Mouse (Mus musculus): ENCODE data around the gene Psen2. TPM values are rescaled to one million over a fixed set of nuclear protein-coding genes. Genes with fewer than 3 reads are reported as not detected.

Gene Psen2
- polyA plus RNA-seq, 1 experiment from 2014 or later: 20.8 TPM

GRCm38 (mm10) chr1:180282581-180282980 lies 19.3 kb upstream of the Psen2 start:
- Histone ChIP-seq H3K9ac (ENCODE audit: low read depth, low read length) (no peak overlapping the region), H3K4me1 (replicated peaks; ENCODE audit: insufficient read depth, low read length) (peaks cover 16% of the 10 kb centered on the region), H3K4me3 (replicated peaks; ENCODE audit: low read depth, low read length) (no peak overlapping the region), H3K36me3 (ENCODE audit: insufficient read depth, low read length) (no peaks in the 10 kb centered on the region), H3K4me2 (ENCODE audit: low read length) (no peak overlapping the region), H3K27me3 (ENCODE audit: insufficient read depth, low read length) (no peaks in the 10 kb centered on the region), H3K27ac (no peak overlapping the region), H3K9me3 (replicated peaks; ENCODE audit: low read length) (no peaks in the 10 kb centered on the region)
- no peak for ATAC-seq (replicated peaks; ENCODE audit: low FRiP score, low read depth)
- DNase-seq (ENCODE audit: low spot score): no peak
- WGBS: 59% methylated on average over 6 of the region's 6 CpGs
- no peak for TF ChIP-seq CTCF (IDR thresholded peaks at IDR 0.05; ENCODE audit: low read depth)

DNA sequence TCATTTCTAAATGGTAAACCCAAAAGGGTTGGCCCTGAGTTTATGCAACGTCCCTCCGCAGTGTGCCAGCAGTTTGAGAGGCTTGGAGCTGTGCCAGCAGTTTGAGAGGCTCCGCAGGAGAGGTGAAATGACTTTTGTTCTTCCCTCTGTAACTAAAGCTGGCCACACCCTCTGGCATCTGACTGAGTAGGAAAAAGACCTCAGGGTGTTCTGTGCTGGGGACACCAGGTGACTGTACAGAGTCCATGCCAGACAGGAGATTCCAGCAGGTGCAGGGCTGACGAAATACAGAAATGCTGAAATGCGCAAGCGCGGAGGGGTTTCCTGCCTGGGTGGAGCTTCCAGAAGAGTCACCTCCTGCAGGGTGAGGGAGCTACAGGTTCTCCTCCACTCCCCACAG lies 16.4 kb upstream of the Psen2 start:
- Histone ChIP-seq H3K4me2 (ENCODE audit: low read length) (no peak overlapping the region), H3K9me3 (replicated peaks; ENCODE audit: low read length) (no peaks in the 10 kb centered on the region), H3K27me3 (ENCODE audit: insufficient read depth, low read length) (no peaks in the 10 kb centered on the region), H3K36me3 (ENCODE audit: insufficient read depth, low read length) (no peaks in the 10 kb centered on the region), H3K4me1 (replicated peaks; ENCODE audit: insufficient read depth, low read length) (peaks cover 14% of the 10 kb centered on the region), H3K4me3 (replicated peaks; ENCODE audit: low read depth, low read length) (no peak overlapping the region), H3K27ac (no peak overlapping the region), H3K9ac (ENCODE audit: low read depth, low read length) (no peak overlapping the region)
- TF ChIP-seq CTCF (IDR thresholded peaks at IDR 0.05; ENCODE audit: low read depth): no peak
- 24% methylated on average over 7 of the region's 7 CpGs for WGBS
- peak; percentile 71 for DNase-seq (ENCODE audit: low spot score)
- ATAC-seq (replicated peaks; ENCODE audit: low FRiP score, low read depth): peak; percentile 84

GRCm38 (mm10) chr1:180277563-180277962 lies 14.3 kb upstream of the Psen2 start:
- ATAC-seq (replicated peaks; ENCODE audit: low FRiP score, low read depth): no peak
- Histone ChIP-seq H3K4me1 (replicated peaks; ENCODE audit: insufficient read depth, low read length) (0 out of 2 replicates have a peak, but pooled peaks cover 3% of the 10 kb centered on the region), H3K4me2 (ENCODE audit: low read length) (0 out of 2 replicates have a peak overlapping the region, but pooled peaks have one; percentile 11), H3K36me3 (ENCODE audit: insufficient read depth, low read length) (no peaks in the 10 kb centered on the region), H3K9ac (ENCODE audit: low read depth, low read length) (no peak overlapping the region), H3K4me3 (replicated peaks; ENCODE audit: low read depth, low read length) (no peak overlapping the region), H3K27me3 (ENCODE audit: insufficient read depth, low read length) (no peaks in the 10 kb centered on the region), H3K9me3 (replicated peaks; ENCODE audit: low read length) (no peaks in the 10 kb centered on the region), H3K27ac (peak overlapping the region; percentile 31; the same call in 1 of the 2 replicates)
- DNase-seq (ENCODE audit: low spot score): peak; percentile 73
- TF ChIP-seq CTCF (IDR thresholded peaks at IDR 0.05; ENCODE audit: low read depth): no peak
- WGBS: 41% methylated on average over 9 of the region's 9 CpGs

DNA sequence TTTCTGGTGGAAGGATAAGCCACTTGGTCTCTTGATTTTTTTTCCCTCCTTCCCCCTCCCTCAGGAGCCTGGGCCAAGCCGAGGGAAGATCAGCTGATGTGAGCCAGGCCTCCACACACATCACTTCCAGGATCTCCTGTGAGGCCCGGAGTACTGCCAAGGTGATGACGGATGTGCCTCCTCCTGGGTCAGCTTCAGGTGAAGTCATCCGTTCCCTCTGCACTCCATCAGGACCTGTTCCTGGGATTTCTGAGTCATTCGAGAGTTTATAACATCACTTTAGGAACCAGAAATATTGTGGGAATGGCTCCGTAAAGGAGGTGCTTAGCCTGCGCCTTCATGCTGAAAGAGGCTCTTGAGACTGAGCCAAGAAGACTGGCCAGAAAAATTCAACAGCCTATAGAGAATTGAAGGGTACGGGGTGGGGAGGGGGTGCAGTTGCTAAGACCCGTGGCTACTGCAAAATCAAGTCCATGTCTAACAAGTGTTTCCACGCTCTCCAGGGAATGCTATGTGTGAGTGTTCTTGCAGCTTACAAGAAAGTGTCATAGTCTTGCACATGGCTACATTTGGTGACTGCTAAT lies 11.6 kb upstream of the Psen2 start:
- TF ChIP-seq CTCF (IDR thresholded peaks at IDR 0.05; ENCODE audit: low read depth): no peak
- H3K9ac ChIP-seq (ENCODE audit: low read depth, low read length): no peak overlapping the region
- no peaks in the 10 kb centered on the region for H3K4me1 ChIP-seq (replicated peaks; ENCODE audit: insufficient read depth, low read length)
- DNase-seq (ENCODE audit: low spot score) (no peak), ATAC-seq (replicated peaks; ENCODE audit: low FRiP score, low read depth) (no peak)
- no peaks in the 10 kb centered on the region for H3K27me3 ChIP-seq (ENCODE audit: insufficient read depth, low read length)
- WGBS: 61% methylated on average over 10 of the region's 10 CpGs
- H3K27ac ChIP-seq: no peak overlapping the region
- H3K4me3 ChIP-seq (replicated peaks; ENCODE audit: low read depth, low read length): no peak overlapping the region
- no peaks in the 10 kb centered on the region for H3K36me3 ChIP-seq (ENCODE audit: insufficient read depth, low read length)
- H3K9me3 ChIP-seq (replicated peaks; ENCODE audit: low read length): no peaks in the 10 kb centered on the region
- H3K4me2 ChIP-seq (ENCODE audit: low read length): no peak overlapping the region

DNA sequence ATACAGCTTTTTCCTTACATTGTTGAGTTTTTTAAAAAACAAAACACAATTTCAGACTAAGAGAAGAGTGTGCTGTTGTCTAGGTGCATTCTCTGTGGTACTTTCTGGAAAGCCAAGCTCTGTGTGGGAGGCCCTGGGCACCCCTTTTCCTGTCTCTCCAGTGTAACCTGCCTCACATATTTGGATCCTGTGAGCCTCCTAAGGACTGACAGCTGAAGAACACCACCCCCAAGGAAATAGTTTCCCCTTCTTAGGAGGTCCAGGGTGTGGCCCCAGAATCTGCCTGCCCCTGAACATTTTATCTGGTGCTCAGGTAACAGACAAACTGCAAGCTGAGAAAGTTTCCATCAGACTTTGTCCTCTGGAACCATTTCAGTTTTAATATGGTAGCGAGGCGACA lies 5.8 kb upstream of the Psen2 start:
- no peak overlapping the region for H3K4me3 ChIP-seq (replicated peaks; ENCODE audit: low read depth, low read length)
- no peak overlapping the region for H3K4me2 ChIP-seq (ENCODE audit: low read length)
- TF ChIP-seq CTCF (IDR thresholded peaks at IDR 0.05; ENCODE audit: low read depth): no peak
- H3K9ac ChIP-seq (ENCODE audit: low read depth, low read length): no peak overlapping the region
- peak; percentile 25; the same call in 1 of the 2 replicates for ATAC-seq (replicated peaks; ENCODE audit: low FRiP score, low read depth)
- H3K27me3 ChIP-seq (ENCODE audit: insufficient read depth, low read length): no peaks in the 10 kb centered on the region
- H3K9me3 ChIP-seq (replicated peaks; ENCODE audit: low read length): no peaks in the 10 kb centered on the region
- WGBS: 92% methylated on average over 2 of the region's 2 CpGs
- H3K36me3 ChIP-seq (ENCODE audit: insufficient read depth, low read length): no peaks in the 10 kb centered on the region
- DNase-seq (ENCODE audit: low spot score): no peak
- H3K4me1 ChIP-seq (replicated peaks; ENCODE audit: insufficient read depth, low read length): peaks cover 3% of the 10 kb centered on the region; the same call in 1 of the 2 replicates
- no peak overlapping the region for H3K27ac ChIP-seq

GRCm38 (mm10) chr1:180268249-180269031 lies 5.2 kb upstream of the Psen2 start:
- Histone ChIP-seq H3K4me3 (replicated peaks; ENCODE audit: low read depth, low read length) (no peak overlapping the region), H3K9me3 (replicated peaks; ENCODE audit: low read length) (no peaks in the 10 kb centered on the region), H3K36me3 (ENCODE audit: insufficient read depth, low read length) (no peaks in the 10 kb centered on the region), H3K27ac (no peak overlapping the region), H3K9ac (ENCODE audit: low read depth, low read length) (no peak overlapping the region), H3K27me3 (ENCODE audit: insufficient read depth, low read length) (no peaks in the 10 kb centered on the region), H3K4me1 (replicated peaks; ENCODE audit: insufficient read depth, low read length) (peaks cover 3% of the 10 kb centered on the region; the same call in 1 of the 2 replicates), H3K4me2 (ENCODE audit: low read length) (no peak overlapping the region)
- DNase-seq (ENCODE audit: low spot score) (peak; percentile 98), ATAC-seq (replicated peaks; ENCODE audit: low FRiP score, low read depth) (peak; percentile 83; the same call in 1 of the 2 replicates)
- WGBS: 17% methylated on average over 12 of the region's 12 CpGs
- TF ChIP-seq CTCF (IDR thresholded peaks at IDR 0.05; ENCODE audit: low read depth): peak; percentile 100

Data from kidney, postnatal 0 days (tissue).